Mouse (Mus musculus) kidney, postnatal 4 days (tissue): ENCODE measurements around the gene Trabd2b.

ENCODE experiments used
- DNase-seq, 2 experiments: peaks; one replicate each; pipeline ENCODE4 v3.0.0; 2021; ENCODE audit warnings: mixed read lengths in 2 of 2

The Trabd2b gene

DNA sequence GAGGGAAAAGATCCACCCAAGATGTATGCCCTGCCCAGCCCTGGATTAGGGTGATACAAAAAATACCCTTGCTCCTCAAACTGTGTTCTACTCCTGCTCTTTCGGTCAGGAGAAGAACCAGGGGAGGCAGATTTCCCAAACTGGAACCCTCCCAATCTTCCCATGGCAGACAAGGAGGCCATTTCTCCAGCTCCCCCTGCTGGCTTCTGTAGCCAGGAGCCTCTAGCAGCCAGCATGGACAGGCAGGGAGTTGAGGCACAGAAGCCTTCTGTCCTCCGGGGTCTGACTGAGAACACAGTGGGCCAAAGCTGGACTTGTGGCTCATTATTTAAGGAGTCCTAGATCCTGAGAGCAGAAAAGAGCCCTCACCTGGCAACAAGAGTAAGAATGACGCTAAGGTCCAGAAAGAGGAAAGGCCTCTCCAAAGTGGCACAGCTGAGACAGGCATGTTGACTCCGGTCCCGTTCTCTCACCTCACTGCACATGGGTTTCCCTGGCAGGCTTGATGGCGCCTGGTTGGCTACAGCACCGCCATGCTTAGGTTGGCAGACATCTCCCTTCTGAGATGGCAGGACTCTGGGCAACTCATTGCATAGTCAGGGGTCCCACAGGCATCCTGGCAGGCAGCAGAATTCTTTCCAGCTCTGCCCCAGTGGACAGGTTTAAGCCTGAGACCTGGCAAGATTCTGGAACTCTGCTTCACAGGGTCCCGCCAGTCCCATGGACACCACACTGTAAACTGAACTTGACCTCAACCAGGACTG, 204.8 kb downstream of the Trabd2b start:
- DNase-seq = peak; percentile 42 to 53

DNA sequence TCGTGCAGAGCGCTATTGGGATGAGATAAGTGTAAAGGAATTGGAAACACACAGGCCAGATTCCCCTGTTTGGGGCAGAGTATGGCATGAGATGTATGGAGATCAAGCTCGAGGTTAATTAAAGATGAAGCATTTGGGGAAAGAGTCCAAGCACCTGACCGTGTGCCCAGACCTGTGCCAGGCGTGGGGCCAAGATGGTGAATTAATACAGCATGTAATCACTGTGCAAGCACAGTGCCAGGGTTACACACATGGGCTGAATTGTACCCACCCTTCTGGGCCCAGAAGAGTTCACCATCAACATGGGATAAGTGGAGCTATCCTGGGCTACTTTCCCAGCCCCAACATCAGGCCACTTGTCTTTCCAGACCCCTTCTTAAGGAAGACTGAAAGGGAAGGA, 205.5 kb downstream of the Trabd2b start:
- DNase-seq = no peak

DNA sequence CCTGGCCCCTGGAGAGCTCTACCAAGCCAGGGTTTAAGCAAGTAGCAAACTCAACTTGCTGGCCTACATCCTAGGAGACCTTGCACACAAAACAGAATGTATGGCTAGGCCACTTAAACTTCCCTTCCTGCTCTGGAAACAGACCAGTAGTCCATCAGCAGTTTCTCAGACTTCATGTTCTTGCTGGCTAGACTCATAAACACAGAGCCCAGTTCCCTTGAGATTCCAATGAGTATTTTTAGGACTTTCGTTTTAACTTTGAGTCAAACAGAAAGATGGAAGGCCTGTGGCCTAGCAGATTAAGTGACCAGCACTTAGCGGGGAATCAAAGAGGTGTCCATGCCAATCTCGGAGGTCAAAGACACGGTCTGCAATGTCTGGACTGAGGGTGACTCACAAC, 206.3 kb downstream of the Trabd2b start:
- DNase-seq = no peak

DNA sequence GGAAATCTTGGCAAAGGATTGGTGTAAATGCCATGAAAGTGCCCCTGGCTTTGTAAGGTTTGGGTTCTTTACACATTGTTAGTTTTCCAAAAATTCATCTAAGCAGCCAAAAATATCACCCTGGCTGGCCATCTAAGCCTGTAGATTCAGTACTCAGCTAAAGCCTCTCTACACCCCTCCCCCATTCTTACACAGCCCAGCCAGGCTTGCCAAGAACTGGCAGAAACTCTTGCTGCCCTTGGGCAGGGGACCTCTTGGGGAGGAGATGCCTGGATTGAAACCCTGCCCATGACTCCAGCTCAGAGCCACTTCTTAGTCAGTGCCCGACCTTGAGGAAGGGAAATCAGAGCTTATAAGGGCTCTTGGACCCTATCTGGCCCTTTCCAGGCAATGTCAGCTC, 207.6 kb downstream of the Trabd2b start:
- no peak for DNase-seq

DNA sequence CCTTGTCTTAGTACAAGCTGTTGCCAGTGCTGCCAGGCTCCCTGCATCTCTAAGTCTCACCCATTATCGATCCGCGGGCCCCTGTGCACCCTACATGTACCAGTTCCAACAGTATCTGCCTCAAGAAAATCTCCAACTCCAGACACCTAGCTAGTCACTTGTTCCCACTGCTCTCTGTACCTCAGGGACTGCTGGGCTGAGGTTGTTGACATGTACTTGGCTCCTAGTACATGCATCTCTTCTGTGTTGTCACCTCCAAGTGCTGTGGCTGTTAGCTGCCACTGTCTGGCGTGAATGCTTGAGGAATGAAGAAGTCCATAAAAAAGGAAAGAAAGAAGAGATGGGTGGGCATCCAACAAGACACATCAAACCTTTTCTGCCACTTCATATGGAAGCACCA, 209.2 kb downstream of the Trabd2b start:
- DNase-seq = no peak

DNA sequence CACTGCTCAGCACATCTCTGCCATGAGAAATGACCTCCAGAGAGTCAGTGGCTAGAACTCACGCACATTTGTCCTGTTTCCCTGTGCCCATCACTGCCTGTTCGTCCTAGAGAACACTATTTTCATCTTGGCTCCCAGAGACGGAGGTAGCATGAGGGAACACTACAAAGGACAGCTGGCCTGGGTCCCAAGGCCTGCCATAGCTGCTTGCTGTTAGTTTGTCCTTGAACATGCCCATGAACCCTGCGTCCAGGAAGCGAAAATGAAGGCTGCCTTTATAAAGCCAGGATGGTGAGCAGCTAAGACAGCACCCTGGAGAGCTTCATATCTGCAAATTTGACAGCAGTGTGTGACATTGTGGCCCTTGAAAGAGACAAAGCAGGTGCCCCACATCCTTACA, 216.4 kb downstream of the Trabd2b start:
- no peak for DNase-seq

DNA sequence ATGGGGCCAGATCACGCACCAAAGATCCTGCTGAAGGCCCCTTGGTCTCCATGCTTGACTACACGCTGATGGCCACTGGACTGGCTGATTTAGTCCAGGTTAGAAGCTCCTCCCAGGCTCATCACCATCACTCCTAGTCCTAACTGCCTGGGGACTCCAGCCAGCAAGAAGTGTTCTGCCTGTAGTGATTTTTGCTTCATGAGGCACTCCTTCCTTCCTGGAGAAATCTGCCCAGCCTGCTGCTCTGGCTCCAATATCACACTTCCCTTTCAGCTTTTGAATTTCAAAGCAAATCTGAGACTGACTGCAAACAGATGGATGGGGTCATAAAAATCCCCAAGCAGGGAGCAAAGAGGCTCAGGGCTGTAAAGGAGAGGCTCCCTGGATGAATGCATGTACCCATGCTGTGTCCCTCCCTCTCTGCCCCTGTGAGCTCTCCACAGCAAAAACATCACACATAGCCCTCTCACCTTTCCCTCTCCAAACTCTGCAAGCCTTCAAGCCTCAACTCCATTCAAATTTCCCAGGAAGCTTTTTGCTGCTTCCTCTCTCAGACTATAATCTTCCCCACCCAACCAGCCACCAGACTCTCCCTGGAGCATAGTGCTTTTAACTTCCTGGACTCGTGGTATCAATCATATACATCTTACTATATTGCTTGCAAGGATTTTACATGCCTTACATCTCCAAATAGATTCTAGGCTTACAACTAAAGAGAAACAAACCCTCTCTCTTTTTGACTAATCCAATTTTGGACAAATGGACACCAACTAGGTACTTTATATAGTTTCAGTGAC, 217.8 kb downstream of the Trabd2b start:
- DNase-seq = peak in 1 of 2 experiments; percentile 28

DNA sequence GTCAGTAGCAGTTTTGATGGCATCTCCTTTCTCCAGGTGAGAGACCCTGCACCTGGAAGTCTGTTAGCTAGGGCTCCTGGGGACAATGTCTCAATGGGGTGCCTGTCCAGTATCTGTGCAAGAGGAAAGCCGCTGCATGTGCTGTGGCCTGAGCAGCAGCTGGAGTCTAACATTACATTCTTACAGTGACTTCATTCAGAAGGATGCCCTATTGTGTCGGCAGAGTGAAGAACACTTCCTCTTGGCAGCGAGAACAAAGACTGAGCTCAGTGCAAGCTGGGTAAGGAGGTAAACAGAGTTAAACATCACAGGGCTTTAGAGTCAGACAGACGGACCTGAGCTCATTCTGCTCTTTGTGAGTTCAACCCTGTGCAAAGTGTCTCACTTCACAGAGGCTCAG, 218.8 kb downstream of the Trabd2b start:
- no peak for DNase-seq

DNA sequence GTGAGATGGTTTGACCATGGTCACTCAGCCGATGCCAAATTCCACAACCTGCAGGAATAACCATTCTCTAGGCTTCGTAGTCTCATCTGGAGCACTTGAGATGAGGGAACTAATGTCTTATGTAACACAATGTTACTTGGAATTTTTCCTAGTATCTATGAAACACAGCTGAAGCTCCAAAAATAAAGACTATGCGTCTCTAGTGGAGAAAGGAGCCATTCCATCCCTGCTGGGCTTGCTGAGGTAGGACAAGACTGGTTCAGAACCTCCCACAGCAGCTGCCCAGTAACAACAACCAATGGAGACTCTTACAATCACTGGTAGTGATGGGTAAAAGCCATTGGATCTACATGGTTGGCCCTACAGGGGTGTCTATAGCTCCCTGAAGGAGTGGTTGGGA, 219.4 kb downstream of the Trabd2b start:
- DNase-seq = no peak

DNA sequence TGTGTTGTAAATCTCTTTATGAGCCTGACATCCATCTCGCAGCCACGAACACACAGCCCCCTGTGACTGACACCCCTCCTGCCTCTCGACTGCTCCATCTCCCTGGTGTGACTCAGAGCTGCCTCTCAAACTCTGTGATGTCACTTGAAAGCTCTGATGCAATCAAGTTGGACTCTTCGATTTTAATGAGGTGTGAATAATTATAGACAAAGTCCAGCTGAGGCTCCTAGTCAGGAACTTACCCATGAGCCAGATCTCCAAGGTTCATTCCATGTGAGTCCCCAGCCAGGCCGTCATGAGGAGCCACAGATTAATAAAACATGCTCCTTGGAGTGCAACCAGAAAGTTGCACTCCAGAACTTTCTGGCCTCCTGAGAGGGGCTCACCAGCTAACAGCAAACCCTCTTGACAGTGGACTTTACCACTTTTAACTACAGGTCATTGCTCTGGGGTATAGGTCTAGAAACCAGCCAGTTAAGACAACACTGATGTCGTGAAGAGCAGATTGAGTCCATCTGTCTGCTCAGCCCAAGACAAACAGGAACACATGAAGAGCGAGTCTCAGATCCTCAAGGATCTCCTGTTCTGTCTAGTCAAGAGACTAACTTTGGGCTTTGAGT, 221.3 kb downstream of the Trabd2b start:
- DNase-seq = no peak

DNA sequence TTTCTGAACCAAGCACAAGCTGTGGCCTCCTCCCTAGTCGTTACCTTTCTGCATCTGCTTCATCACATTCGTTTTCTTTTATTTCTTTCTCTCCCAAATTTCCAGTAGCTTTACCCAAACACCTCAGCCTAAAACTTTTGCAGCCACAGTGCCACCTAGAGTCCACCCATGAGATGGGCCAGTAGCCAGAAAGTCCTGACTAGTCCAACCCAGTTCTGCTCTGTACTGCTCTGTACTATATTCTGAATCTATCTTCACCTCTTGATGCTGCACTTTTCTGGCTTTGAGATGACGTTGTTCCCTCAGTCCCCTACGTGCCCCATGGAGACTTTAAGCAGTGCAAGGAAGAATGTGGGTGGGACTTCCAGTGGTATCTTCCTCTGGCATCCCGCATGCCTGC, 229.4 kb downstream of the Trabd2b start:
- DNase-seq = peak; percentile 79 to 83

DNA sequence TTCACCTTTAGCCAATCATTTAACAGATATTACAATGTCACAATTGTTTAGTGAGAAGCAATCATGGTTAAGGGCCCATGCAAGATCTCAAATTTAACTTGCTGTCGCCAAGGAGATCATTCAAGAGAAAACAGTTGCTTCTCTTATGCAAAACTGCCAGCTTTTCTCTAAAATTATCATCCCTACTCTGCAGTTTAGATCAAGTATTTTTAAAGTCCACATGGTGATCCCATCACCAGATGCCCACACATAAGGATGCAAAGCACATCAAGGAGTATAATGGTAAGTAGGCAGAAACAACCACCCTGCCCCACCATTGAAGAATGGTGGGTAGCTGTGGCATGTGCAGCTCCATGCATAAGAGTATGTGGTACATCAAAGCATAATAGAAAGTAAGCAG, 229.8 kb downstream of the Trabd2b start:
- DNase-seq = no peak

DNA sequence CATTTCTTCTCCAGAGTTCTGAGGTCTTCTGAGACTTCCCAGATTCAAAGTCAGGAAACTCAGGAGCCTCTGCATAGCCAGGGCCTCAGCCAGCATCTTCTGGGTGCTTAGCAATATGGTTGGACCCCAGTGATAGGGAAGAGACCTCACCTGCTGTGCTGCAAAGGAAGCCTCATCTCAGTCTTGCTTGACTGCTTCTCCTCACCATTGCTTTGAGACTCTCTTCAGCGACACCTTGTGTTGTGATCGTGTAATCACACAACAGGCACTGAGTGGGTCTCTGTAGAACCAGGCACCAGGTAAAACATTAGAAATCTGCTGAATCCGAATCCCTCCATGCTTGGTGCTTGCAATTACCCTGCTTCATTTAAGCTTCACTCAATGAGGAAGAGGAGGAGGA, 230.6 kb downstream of the Trabd2b start:
- DNase-seq = peak; percentile 47 to 62

DNA sequence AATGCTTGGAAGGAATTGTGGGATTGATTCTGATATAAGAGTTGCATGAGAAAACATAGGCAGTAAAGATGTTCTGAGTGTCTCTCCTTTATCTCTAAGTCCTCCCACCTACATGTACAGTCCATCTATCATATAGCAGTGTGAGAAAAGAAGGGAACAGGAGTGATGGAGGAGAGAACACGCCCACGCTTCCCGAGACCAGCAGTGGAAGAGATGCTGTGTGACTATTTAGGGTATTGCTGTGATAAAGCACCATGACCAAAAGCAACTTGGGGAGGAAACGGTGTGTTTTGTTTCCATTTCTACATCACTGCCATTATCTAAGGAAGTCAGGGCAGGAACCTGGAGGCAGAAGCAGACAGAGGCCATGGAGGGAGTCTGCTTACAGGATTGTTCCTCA, 235.9 kb downstream of the Trabd2b start:
- no peak for DNase-seq

DNA sequence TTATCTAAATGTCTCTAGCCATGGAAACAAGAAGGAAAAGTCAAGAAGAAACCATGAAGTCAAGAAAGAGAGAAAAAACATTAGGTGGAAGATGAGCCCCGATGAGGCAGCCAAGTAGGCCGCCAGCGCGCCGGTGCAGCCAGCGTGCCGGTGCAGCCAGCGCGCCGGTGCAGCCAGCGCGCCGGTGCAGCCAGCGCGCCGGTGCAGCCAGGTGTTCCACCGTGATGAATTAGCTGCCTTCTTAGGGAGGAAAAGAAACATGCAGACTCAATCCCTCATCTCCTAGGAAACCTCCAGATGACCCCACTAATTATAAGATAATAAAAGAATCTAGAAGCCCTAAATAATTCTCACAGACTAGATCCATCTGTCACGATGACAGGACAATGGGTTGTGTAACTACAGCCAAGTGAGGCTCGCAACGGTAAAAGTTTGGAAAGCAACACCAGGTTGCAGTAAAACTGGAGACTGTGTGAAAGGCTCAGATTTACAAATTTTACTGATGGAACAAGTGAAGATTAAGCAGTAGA, 237.2 kb downstream of the Trabd2b start:
- peak in 1 of 2 experiments; percentile 56 for DNase-seq

DNA sequence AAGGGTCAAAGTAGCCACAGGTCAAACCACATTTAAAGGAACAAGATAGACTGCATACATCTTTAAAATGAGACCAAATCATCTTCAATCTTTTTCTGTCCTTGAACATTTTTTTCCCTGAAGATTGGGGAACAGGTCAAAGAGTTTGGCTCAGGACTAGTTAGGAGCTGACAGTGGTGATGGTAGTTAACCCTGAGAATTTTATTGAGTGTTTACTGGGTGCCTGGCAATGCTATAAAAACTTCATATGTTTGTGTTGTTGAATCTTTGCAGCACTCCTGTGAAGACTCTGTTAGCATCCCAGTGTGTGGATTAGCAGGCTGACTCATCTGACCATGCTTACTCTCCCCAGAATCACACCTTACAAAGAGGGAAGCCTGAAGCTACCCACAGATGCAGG, 238.8 kb downstream of the Trabd2b start:
- DNase-seq = no peak

DNA sequence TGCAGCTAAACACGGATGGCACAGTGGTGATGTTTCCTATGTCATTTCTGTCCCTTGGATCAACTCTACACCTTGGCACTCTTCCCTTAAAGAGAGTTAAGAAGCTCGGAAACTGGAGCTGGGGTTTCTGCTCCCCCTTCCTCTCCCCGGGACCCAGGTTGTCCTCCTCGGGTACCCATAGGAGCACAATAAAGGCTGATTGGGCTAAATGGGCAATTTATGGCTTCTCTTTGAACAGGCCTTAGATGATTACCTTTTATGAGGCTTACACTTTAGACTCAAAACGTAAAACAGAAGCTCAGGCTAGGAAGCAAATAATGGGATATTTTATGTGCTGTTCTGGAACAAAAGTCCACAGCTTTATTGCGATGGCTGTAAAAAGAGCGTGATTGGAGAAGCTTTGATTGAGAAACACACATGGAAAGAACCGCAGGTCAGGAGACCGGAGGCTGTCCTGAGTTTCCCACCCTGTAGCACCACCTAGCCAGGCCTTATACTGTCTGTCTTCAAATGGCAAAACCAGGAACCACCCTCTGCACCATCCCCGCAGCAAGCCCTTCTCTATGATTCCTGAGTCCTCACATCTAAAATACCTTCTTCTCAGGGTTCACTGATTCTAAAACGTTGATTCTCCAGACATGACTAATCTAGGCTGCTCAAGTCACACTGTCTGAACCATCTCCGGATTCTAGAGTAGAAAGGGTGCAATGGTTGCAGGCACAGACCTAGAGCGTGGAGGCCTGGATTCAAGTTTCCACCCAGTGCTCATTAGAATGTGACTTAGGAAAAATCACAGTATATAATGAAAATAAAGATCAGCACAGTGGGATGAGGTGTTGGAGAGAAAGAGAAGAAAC, 240.5 kb downstream of the Trabd2b start:
- DNase-seq = no peak

DNA sequence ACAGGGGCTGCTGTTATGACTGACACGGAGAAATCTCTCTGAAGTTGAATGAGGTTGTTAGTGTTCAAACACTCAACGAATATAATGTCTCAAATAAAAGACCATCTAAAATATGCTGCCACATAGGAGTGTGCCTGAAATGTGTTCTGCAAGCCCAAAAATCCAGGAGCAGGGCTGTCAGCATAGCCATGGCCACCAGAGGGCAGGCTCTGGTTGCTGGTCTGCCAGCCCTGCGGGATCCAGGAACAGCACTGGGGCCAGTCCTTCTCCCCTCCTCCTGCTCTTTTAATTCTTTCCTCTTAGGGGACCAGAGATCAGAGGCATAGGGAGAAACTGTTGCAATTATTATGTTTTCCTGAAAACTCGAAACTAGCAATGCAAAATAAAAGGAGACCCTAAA, 241.2 kb downstream of the Trabd2b start:
- peak; percentile 90 to 92 for DNase-seq

DNA sequence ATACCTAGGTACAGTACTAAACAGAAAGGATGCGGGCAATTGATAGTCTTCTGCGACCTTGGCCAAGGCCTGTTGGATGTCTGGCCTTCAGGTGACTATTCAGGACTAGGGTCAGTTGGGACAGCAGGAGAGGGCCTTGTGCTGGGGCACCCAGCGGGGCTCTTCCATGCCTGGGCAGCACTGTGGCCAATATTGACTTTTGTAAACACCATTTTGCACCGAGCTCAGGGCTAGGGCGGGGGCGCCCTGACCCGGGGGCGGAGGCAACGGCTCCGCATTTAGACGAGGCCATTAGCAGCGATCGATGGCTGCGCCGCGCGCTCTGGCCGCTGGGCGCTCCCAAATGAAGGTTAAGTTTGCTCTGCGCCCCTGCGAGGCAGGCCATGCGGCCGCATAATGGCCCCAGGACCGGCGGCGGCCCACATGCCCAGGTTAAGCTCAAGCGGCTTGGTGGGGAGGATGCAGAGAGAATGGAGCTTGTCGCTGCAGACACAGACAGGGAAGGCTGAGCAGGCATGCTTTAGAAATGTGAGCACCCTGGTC, 242.1 kb downstream of the Trabd2b start:
- DNase-seq = peak; percentile 52 to 63

DNA sequence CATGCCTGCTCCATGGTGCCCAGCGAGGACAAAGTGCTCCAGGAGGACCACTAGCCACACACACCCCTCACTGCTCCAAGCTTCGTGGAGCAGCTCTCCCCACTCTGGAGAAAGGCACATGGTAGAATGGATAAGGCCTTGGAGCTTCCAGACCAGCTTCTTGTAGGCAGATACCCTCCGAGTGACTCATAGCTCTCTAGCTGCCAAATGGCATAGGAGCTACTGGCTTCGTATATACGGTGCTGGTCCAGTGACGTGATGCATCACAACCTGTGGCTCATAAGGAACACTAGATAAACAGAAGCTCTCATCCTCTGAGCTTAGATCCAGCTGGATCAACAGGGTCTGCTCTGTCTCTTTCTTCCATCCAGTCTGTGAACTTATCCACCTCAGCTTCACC, 244.0 kb downstream of the Trabd2b start:
- no peak for DNase-seq

DNA sequence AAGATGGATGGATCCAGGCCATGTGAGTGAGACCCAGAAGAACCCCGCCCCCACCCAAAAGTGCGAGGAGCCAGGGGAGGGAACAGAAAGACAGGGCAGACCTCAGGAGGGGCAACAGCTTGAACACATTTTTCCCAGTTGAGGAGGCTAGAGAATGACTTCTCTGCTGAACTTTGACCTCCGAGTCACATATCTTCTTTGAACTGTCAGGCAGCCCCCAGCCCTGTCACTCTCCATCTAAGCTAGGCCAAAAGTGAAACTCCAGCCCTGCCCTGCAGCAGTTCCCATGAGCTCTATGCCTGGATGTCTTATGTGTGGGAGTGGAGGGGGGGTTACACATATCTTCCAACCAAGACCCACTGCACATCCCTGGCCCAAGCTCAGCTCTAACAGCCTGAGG, 244.5 kb downstream of the Trabd2b start:
- DNase-seq = peak; percentile 34 to 49

DNA sequence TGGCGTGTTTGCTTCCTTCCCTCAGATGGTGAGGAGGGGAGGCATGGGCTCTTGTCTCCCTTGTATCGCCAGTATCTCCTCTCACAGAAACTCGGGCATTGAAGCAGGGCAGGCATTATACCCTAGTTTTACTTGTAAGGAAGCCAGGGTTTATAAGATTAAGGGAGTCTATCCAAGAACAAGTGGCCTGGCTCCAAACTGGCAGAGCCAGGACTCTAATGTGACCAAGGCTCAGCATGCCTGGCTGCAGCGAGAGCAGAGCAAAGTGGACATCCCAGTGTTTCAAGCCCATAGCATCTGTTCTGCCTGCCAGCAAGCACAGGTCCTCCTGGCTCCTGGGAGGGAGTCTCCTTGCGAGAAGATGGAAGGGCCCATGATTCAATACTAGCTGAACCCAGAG, 245.1 kb downstream of the Trabd2b start:
- no peak for DNase-seq
